ENCODE assay signal across 11 mouse cellular contexts in genomic region chr11:12018604-12019003, GRCm38 (mm10).
"Had no signal": no experiment of that assay in that cellular context is flagged by ENCODE, and none has a peak within 500 bp of the region (broad histone marks: within the 10 kb centered on the region; RNA-seq: fewer than 3 reads in every experiment).

No protein-coding gene starts in this region.

- H3K4me2 ChIP-seq: liver, embryonic 13.5 days; midbrain, embryonic 12.5 days; neural tube, embryonic 13.5 days had no signal

- DNase-seq: kidney, postnatal 36 days; left cerebral cortex, postnatal 4 days; liver, embryonic 13.5 days; lung, adult 18-20 months; right cerebral cortex, adult 18-20 months; right cerebral cortex, postnatal 25 days; thymus, postnatal 36 days had no signal

- H3K9ac ChIP-seq: liver, embryonic 13.5 days; midbrain, embryonic 12.5 days; neural tube, embryonic 13.5 days had no signal

- ATAC-seq: midbrain, embryonic 16.5 days had no signal

- H3K4me3 ChIP-seq: liver, embryonic 13.5 days; midbrain, embryonic 12.5 days; neural tube, embryonic 13.5 days had no signal

- H3K9me3 ChIP-seq: liver, embryonic 13.5 days had no signal

- H3K36me3 ChIP-seq: neural tube, embryonic 13.5 days had no signal

- H3K4me1 ChIP-seq: liver, embryonic 13.5 days; midbrain, embryonic 12.5 days; neural tube, embryonic 13.5 days had no signal

- H3K27ac ChIP-seq: kidney, postnatal 0 days; liver, embryonic 13.5 days; midbrain, embryonic 12.5 days; neural tube, embryonic 13.5 days had no signal
